Mouse (Mus musculus) CH12.LX (cell line): Measurements from ENCODE around the gene Psmd5.

Source experiments
- CHD2 ChIP-seq: IDR thresholded peaks from 2 replicates; pipeline ENCODE4 v1.6.1; 2011; ENCODE audit warnings: low read length, improper control_type of control experiment
- CTCF ChIP-seq, 2 experiments: IDR thresholded peaks in 1 of 2; conservative IDR thresholded peaks in 1 of 2; 2 replicates each; pipeline ENCODE4 v1.5.1; 2011 to 2012; ENCODE audit warnings: low read depth in 2 of 2, low read length in 2 of 2, improper control_type of control experiment in 1 of 2, inconsistent platforms in 1 of 2, mild to moderate bottlenecking in 1 of 2, moderate library complexity in 1 of 2
- ETS1 ChIP-seq: conservative IDR thresholded peaks from 2 replicates; pipeline ENCODE4 v1.6.1; 2012; ENCODE audit warnings: low read depth, mild to moderate bottlenecking, inconsistent platforms, low read length, improper control_type of control experiment, moderate library complexity
- NELFE ChIP-seq: IDR thresholded peaks from 2 replicates; pipeline ENCODE4 v1.6.1; 2011; ENCODE audit warnings: low read depth, low read length, improper control_type of control experiment

DNA sequence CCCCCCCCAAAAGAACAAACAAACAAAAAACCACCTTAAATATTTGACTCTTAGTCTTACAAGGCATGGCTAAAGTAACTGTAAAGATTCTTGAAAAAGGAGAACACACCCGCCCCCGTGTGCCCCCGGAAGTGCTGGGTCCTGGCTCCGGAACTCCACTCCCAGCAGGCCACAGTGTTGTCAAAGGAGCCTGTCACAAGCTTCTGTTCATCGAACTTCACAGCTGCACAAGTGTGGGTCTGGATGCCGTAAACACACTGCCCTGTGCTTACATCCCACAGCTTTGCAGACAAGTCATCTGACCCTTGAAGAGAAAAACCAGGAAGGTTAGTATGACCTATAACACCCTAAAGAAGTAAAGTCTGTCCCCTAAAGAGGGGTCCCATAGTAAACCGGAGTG, 62.1 kb downstream of the Psmd5 start:
- TF ChIP-seq ETS1 (no peak), CTCF (conservative IDR thresholded peaks at IDR 0.05 in 1 of 2, IDR thresholded peaks at IDR 0.05 in 1 of 2; ENCODE audit: low read depth in 2 of 2, low read length in 2 of 2) (no peak), CHD2 (no peak), NELFE (no peak)
